Mouse (Mus musculus): ENCODE data around the gene Vmn1r79. TPM values are rescaled to one million over a fixed set of nuclear protein-coding genes. Genes with fewer than 3 reads are reported as not detected.
"Not testable (repeated sequence)": the region's sequence is repeated elsewhere in the genome, so short reads cannot be mapped to it uniquely, and the experiment has no call there.

Gene Vmn1r79
- polyA plus RNA-seq (2012; fragmentation: generic; extraction: Trizol), result not detected
- long read RNA-seq, experiment 1, result 0 reads
- long read RNA-seq, experiment 2, result 0 reads

DNA sequence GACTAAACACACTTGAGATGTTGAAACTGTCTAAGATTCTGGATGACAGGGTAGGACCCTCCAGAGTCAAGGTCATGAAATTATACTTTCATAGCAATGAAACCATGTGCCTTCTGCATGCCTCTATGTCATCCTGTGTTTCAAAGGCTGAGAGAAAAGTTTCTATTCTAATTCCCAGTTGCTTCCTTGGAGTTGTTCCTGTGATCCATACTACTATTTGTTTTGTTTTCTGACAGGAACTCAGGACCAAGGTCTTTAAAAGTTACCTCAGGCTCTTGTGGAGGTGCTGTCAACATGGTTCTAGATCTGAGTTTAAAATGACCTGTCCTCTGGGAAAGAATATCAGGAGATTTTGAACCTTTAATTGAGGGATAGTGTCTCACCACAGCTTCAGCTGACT lies at the start of gene Vmn1r79:
Gene Vmn1r79 (plus strand): TSS at position 301 of the 400 bp plus-strand sequence.
- not testable (repeated sequence) for H3K36me3 ChIP-seq (ENCODE audit: control insufficient read depth, insufficient read depth); H3ac ChIP-seq (ENCODE audit: control insufficient read depth, insufficient read length, low read depth); H3K4me3 ChIP-seq (ENCODE audit: insufficient read depth, poor library complexity, severe bottlenecking); H3K27me3 ChIP-seq (ENCODE audit: control insufficient read depth, insufficient read depth, insufficient read length); H3K79me2 ChIP-seq (ENCODE audit: control insufficient read depth, insufficient read depth); H3K79me3 ChIP-seq (ENCODE audit: low read depth)

DNA sequence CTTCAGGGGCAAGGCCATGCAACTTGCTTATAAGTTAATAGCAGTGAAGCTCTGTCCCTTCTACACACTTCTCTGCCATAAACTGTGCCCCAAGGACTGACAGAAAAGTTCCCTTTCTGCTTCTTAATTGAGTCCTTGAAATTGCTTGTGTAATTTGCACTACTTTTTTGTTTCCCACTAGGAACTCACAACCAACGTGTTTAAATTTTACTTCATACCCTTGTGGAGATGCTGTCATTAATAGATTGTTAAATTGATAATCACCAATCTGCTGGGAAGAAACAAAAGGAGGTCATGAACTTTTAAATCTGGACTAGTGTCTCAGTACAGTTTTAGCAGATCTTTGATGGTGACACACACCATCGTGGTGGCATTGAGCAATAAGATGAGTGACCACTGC lies 21.1 kb upstream of the Vmn1r79 start, which contains the start of gene Vmn1r78:
Gene Vmn1r78 (plus strand): TSS at position 301 of the 400 bp plus-strand sequence.
- Histone ChIP-seq H3K27me3 (ENCODE audit: control insufficient read depth, insufficient read depth, insufficient read length) (no peaks in the 10 kb centered on the region), H3K79me3 (ENCODE audit: low read depth) (no peaks in the 10 kb centered on the region), H3K79me2 (ENCODE audit: control insufficient read depth, insufficient read depth) (no peaks in the 10 kb centered on the region), H3K4me3 (ENCODE audit: insufficient read depth, poor library complexity, severe bottlenecking) (no peak within 1 kb of the TSS), H3K36me3 (ENCODE audit: control insufficient read depth, insufficient read depth) (no peaks in the 10 kb centered on the region), H3ac (ENCODE audit: control insufficient read depth, insufficient read length, low read depth) (no peak within 1 kb of the TSS)
- no peak for TF ChIP-seq MYOG (IDR thresholded peaks at IDR 0.05; ENCODE audit: control insufficient read depth, extremely low read depth, insufficient read length)
- TF ChIP-seq MYOD1 (IDR thresholded peaks at IDR 0.05; ENCODE audit: control insufficient read depth, insufficient read length, low read depth), result no peak
- no peak for TF ChIP-seq MAX (IDR thresholded peaks at IDR 0.05)
- TF ChIP-seq CEBPB (IDR thresholded peaks at IDR 0.05; ENCODE audit: low read depth), result no peak
- no peak for TF ChIP-seq USF1 (IDR thresholded peaks at IDR 0.05; ENCODE audit: low read depth)
- no peak for TF ChIP-seq CTCF (IDR thresholded peaks at IDR 0.05; ENCODE audit: control insufficient read depth, insufficient read depth, insufficient read length)
- TF ChIP-seq FOSL1 (IDR thresholded peaks at IDR 0.05; ENCODE audit: insufficient read depth, low read length, poor library complexity, severe bottlenecking), result no peak

DNA sequence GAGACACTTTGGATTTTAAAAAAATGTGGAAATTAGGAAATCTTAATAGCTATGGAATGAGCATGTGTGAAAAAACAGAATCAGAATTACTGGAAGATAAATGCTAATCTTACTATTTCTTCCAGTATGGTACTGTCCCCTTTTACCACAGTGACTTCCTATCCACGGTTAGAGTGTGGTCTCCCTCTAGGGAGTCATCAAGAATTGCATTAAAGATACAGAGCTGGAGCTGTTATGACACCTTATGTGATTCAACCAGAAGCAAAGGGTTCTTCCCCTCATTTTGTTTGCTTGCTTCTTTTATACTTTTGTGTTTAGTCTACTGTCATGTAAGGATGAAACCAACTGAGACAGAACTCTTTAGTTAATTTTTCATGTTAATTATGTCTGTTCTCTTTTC lies 14.6 kb upstream of the Vmn1r79 start:
- H3K79me2 ChIP-seq (ENCODE audit: control insufficient read depth, insufficient read depth); H3K4me3 ChIP-seq (ENCODE audit: insufficient read depth, poor library complexity, severe bottlenecking); H3K27me3 ChIP-seq (ENCODE audit: control insufficient read depth, insufficient read depth, insufficient read length); H3K79me3 ChIP-seq (ENCODE audit: low read depth); H3ac ChIP-seq (ENCODE audit: control insufficient read depth, insufficient read length, low read depth); H3K36me3 ChIP-seq (ENCODE audit: control insufficient read depth, insufficient read depth): not testable (repeated sequence)

DNA sequence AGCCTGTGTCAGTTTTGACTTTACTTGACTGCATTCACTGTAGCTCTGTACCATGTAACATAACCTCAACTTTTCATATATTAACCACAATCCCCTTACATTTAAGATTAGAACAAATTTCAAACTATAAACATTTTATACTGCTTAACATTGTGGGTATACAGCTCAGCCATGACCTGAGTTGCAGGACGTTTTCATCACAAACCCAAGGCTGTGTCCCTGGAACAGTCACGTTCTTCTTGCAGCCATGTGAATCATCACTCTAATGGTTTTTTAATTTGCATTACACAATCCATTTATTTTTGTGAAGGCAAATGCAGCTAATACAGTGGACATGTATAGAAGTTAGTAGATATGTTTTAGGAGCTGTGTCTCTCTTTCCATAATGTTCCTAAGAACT lies 1.8 kb downstream of the Vmn1r79 start:
- not testable (repeated sequence) for H3ac ChIP-seq (ENCODE audit: control insufficient read depth, insufficient read length, low read depth); H3K36me3 ChIP-seq (ENCODE audit: control insufficient read depth, insufficient read depth); H3K27me3 ChIP-seq (ENCODE audit: control insufficient read depth, insufficient read depth, insufficient read length); H3K79me2 ChIP-seq (ENCODE audit: control insufficient read depth, insufficient read depth); H3K4me3 ChIP-seq (ENCODE audit: insufficient read depth, poor library complexity, severe bottlenecking); H3K79me3 ChIP-seq (ENCODE audit: low read depth)

DNA sequence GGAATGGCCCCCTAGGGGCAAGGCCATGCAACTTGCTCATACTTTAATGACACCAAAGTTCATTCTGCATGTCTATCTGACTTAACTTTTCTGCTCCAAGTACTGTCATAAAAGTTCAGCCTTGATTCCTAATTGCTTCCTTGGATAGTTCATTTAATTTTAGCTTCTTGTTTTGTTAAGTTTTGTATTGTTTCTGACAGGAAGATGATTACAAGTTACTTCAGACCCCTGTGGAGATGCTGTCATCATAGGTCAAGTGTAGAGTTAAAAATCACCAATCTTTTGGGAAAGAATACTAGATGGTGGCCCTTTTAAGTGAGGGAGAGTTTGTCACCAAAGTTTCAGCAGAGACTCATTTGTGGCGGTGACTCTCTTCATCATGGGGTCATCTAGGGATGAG lies 17.9 kb downstream of the Vmn1r79 start, which contains the start of gene Vmn1r80:
Gene Vmn1r80 (plus strand): TSS at position 301 of the 400 bp plus-strand sequence.
- Histone ChIP-seq H3ac (ENCODE audit: control insufficient read depth, insufficient read length, low read depth) (no peak within 1 kb of the TSS), H3K27me3 (ENCODE audit: control insufficient read depth, insufficient read depth, insufficient read length) (no peaks in the 10 kb centered on the region), H3K79me3 (ENCODE audit: low read depth) (no peaks in the 10 kb centered on the region), H3K36me3 (ENCODE audit: control insufficient read depth, insufficient read depth) (no peaks in the 10 kb centered on the region), H3K79me2 (ENCODE audit: control insufficient read depth, insufficient read depth) (no peaks in the 10 kb centered on the region), H3K4me3 (ENCODE audit: insufficient read depth, poor library complexity, severe bottlenecking) (no peak within 1 kb of the TSS)
- TF ChIP-seq CTCF (IDR thresholded peaks at IDR 0.05; ENCODE audit: control insufficient read depth, insufficient read depth, insufficient read length), result no peak
- no peak for TF ChIP-seq CEBPB (IDR thresholded peaks at IDR 0.05; ENCODE audit: low read depth)
- TF ChIP-seq USF1 (IDR thresholded peaks at IDR 0.05; ENCODE audit: low read depth), result no peak
- TF ChIP-seq FOSL1 (IDR thresholded peaks at IDR 0.05; ENCODE audit: insufficient read depth, low read length, poor library complexity, severe bottlenecking), result no peak
- no peak for TF ChIP-seq MAX (IDR thresholded peaks at IDR 0.05)
- no peak for TF ChIP-seq MYOD1 (IDR thresholded peaks at IDR 0.05; ENCODE audit: control insufficient read depth, insufficient read length, low read depth)
- TF ChIP-seq MYOG (IDR thresholded peaks at IDR 0.05; ENCODE audit: control insufficient read depth, extremely low read depth, insufficient read length), result no peak

DNA sequence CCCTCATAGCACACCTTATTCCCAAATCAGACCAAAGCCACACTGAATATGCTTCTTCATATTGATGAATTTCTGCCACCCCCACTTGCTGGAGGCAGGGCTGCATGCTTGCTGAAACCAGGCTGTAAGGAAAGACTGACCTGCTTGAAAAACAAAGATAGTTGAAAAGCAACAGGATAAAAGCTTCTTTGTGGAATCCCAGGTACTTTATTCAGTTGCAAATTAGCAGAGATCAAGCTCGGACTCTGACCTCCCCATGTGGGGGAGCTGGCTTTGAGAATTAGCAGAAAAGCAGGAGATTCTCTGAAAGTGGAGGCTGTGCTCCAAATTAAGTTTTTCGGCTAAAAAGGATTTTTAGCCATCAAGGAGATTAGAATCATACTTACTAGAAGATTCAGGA lies 33.1 kb downstream of the Vmn1r79 start:
- H3K36me3 ChIP-seq (ENCODE audit: control insufficient read depth, insufficient read depth), result no peaks in the 10 kb centered on the region
- no peaks in the 10 kb centered on the region for H3K27me3 ChIP-seq (ENCODE audit: control insufficient read depth, insufficient read depth, insufficient read length)
- H3K79me3 ChIP-seq (ENCODE audit: low read depth), result no peaks in the 10 kb centered on the region
- no peak overlapping the region for H3ac ChIP-seq (ENCODE audit: control insufficient read depth, insufficient read length, low read depth)
- no peak for TF ChIP-seq CEBPB (IDR thresholded peaks at IDR 0.05; ENCODE audit: low read depth)
- no peak for TF ChIP-seq FOSL1 (IDR thresholded peaks at IDR 0.05; ENCODE audit: insufficient read depth, low read length, poor library complexity, severe bottlenecking)
- no peak for TF ChIP-seq USF1 (IDR thresholded peaks at IDR 0.05; ENCODE audit: low read depth)
- TF ChIP-seq MYOD1 (IDR thresholded peaks at IDR 0.05; ENCODE audit: control insufficient read depth, insufficient read length, low read depth), result no peak
- TF ChIP-seq MYOG (IDR thresholded peaks at IDR 0.05; ENCODE audit: control insufficient read depth, extremely low read depth, insufficient read length), result no peak
- no peak for TF ChIP-seq MAX (IDR thresholded peaks at IDR 0.05)
- TF ChIP-seq CTCF (IDR thresholded peaks at IDR 0.05; ENCODE audit: control insufficient read depth, insufficient read depth, insufficient read length), result no peak
- H3K4me3 ChIP-seq (ENCODE audit: insufficient read depth, poor library complexity, severe bottlenecking), result no peak overlapping the region
- no peaks in the 10 kb centered on the region for H3K79me2 ChIP-seq (ENCODE audit: control insufficient read depth, insufficient read depth)

Other genes with a start within 250 kb of the Vmn1r79 start
- gene Vmn1r76, start 233.1 kb upstream of the Vmn1r79 start, polyA plus RNA-seq (2012; fragmentation: generic; extraction: Trizol), result not detected
- not detected for gene Vmn1r77, start 134.5 kb upstream of the Vmn1r79 start, polyA plus RNA-seq (2012; fragmentation: generic; extraction: Trizol)
- not detected for gene Vmn1r78, start 21.0 kb upstream of the Vmn1r79 start, polyA plus RNA-seq (2012; fragmentation: generic; extraction: Trizol)
- gene Vmn1r80, start 18.0 kb downstream of the Vmn1r79 start, polyA plus RNA-seq (2012; fragmentation: generic; extraction: Trizol), result not detected
- not detected for gene Vmn1r81, start 97.0 kb downstream of the Vmn1r79 start, polyA plus RNA-seq (2012; fragmentation: generic; extraction: Trizol)
- not detected for gene Vmn1r82, start 129.2 kb downstream of the Vmn1r79 start, polyA plus RNA-seq (2012; fragmentation: generic; extraction: Trizol)
- not detected for gene Vmn1r83, start 158.2 kb downstream of the Vmn1r79 start, polyA plus RNA-seq (2012; fragmentation: generic; extraction: Trizol)
- gene Vmn1r84, start 198.0 kb downstream of the Vmn1r79 start, polyA plus RNA-seq (2012; fragmentation: generic; extraction: Trizol), result not detected

Data from C2C12 (cell line).